Mouse (Mus musculus) liver, postnatal 0 days (tissue): ENCODE results near the gene Srrm1. TPM values are rescaled to one million over a fixed set of nuclear protein-coding genes. Genes with fewer than 3 reads are reported as not detected.

Experiments
- ATAC-seq: fragments of 200-750 bp; cut with Nextera tagmentation; 2 replicates; pipeline ENCODE4 v1.8.0; 2017; ENCODE audit warnings: mild to moderate bottlenecking, moderate library complexity
- DNase-seq: peaks from one replicate; pipeline ENCODE4 v3.0.0-alpha.2; 2016
- H3K27ac ChIP-seq: fragments of 300-500 bp; sonication (generic); 2 replicates; pipeline ENCODE4 v1.5.1; 2014; ENCODE audit warnings: antibody characterized with exemption, moderate library complexity, mild to moderate bottlenecking, low read depth
- H3K27me3 ChIP-seq: fragments of 300-500 bp; sonication (generic); 2 replicates; pipeline ENCODE4 v1.6.1; 2014; ENCODE audit warnings: low read length, control low read depth, mixed read lengths; ENCODE audit not compliant: insufficient read depth
- H3K36me3 ChIP-seq: fragments of 300-500 bp; sonication (generic); replicated peaks from 2 replicates; pipeline ENCODE4 v1.6.1; 2014; ENCODE audit warnings: mild to moderate bottlenecking, control low read depth, low read length, moderate library complexity, mixed read lengths; ENCODE audit not compliant: insufficient read depth
- H3K4me1 ChIP-seq: fragments of 300-500 bp; sonication (generic); 2 replicates; pipeline ENCODE4 v1.6.1; 2014; ENCODE audit warnings: antibody characterized with exemption, mild to moderate bottlenecking, control low read depth; ENCODE audit not compliant: insufficient read depth
- H3K4me2 ChIP-seq: fragments of 300-500 bp; sonication (generic); 2 replicates; pipeline ENCODE4 v1.6.1; 2014; ENCODE audit warnings: low read depth, mild to moderate bottlenecking, low read length, moderate library complexity, mixed read lengths
- H3K4me3 ChIP-seq: fragments of 300-500 bp; sonication (generic); 2 replicates; pipeline ENCODE4 v1.5.1; 2014; ENCODE audit warnings: low read depth, low read length
- H3K9ac ChIP-seq: fragments of 300-500 bp; sonication (generic); replicated peaks from 2 replicates; pipeline ENCODE4 v1.6.1; 2014; ENCODE audit warnings: mild to moderate bottlenecking, moderate library complexity
- H3K9me3 ChIP-seq: fragments of 300-500 bp; sonication (generic); 2 replicates; pipeline ENCODE4 v1.6.1; 2016; ENCODE audit warnings: mild to moderate bottlenecking, control low read depth, low read length, mixed read lengths
- CTCF ChIP-seq: sonication (generic); IDR thresholded peaks from 2 replicates; pipeline ENCODE4 v1.5.1; 2016; ENCODE audit warnings: antibody characterized with exemption, low read depth
- EP300 ChIP-seq: IDR thresholded peaks from 2 replicates; pipeline ENCODE4 v1.6.1; 2016; ENCODE audit warnings: antibody characterized with exemption, low read depth, mild to moderate bottlenecking
- WGBS: fragments of 180-500 bp; shearing (Covaris S2); extraction: QIAGEN DNeasy Blood & Tissue Kit; methylation state at CpG from one replicate; pipeline ENCODE4 v1.1.7; 2014; ENCODE audit not compliant: insufficient replicate concordance; 5-methylcytosine and 5-hydroxymethylcytosine counted together
- polyA plus RNA-seq: library from polyadenylated mRNA; unstranded; fragments of >200 nt; fragmentation: Nextera tagmentation; extraction: Ambion mirVana; gene quantifications from 2 replicates; pipeline ENCODE4 v1.2.1, GENCODE M21; 2015

Srrm1 gene
- polyA plus RNA-seq, 1 experiment from 2014 or later: 90.6 TPM

GRCm38 (mm10) chr4:135317966-135318365 lies 35.2 kb downstream of the Srrm1 start:
- peaks cover 21% of the 10 kb centered on the region for H3K4me1 ChIP-seq
- H3K9me3 ChIP-seq: no peaks in the 10 kb centered on the region
- H3K27me3 ChIP-seq: no peaks in the 10 kb centered on the region
- no peak overlapping the region for H3K27ac ChIP-seq
- DNase-seq (peak; percentile 87), ATAC-seq (peak; percentile 29)
- H3K4me2 ChIP-seq: no peak overlapping the region
- peaks cover 66% of the 10 kb centered on the region for H3K36me3 ChIP-seq
- no peak overlapping the region for H3K4me3 ChIP-seq
- peak; percentile 98 for TF ChIP-seq CTCF
- no peak for TF ChIP-seq EP300
- WGBS: 23% methylated on average over 2 of the region's 2 CpGs
- H3K9ac ChIP-seq: no peak overlapping the region

- Histone ChIP-seq H3K27ac (no peak overlapping the region), H3K9me3 (no peaks in the 10 kb centered on the region), H3K4me1 (peaks cover 25% of the 10 kb centered on the region), H3K36me3 (peaks cover 62% of the 10 kb centered on the region), H3K27me3 (no peaks in the 10 kb centered on the region), H3K4me2 (no peak overlapping the region), H3K4me3 (no peak overlapping the region), H3K9ac (no peak overlapping the region)
- DNase-seq: no peak
- no peak for ATAC-seq
- whole genome bisulfite sequencing: 89% methylated on average over 4 of the region's 4 CpGs
- TF ChIP-seq EP300: no peak
- TF ChIP-seq CTCF: no peak
Observed at GRCm38 (mm10) chr4:135317539-135317938, 35.6 kb downstream of the Srrm1 start.

- Histone ChIP-seq H3K9me3 (no peaks in the 10 kb centered on the region), H3K27ac (no peak overlapping the region), H3K4me1 (peaks cover 32% of the 10 kb centered on the region), H3K9ac (no peak overlapping the region), H3K4me3 (no peak overlapping the region), H3K36me3 (peaks cover 41% of the 10 kb centered on the region), H3K4me2 (no peak overlapping the region), H3K27me3 (no peaks in the 10 kb centered on the region)
- TF ChIP-seq CTCF: no peak
- no peak for TF ChIP-seq EP300
- DNase-seq: no peak
- 86% methylated on average over 9 of the region's 9 CpGs for WGBS
- no peak for ATAC-seq
Observed at GRCm38 (mm10) chr4:135315287-135315686, 37.8 kb downstream of the Srrm1 start.

- peak overlapping the region; percentile 21; the same call in 1 of the 2 replicates for H3K4me3 ChIP-seq
- peak; percentile 43 for DNase-seq
- peak overlapping the region; percentile 66 for H3K4me2 ChIP-seq
- H3K27me3 ChIP-seq: no peaks in the 10 kb centered on the region
- ATAC-seq: peak; percentile 6; the same call in 1 of the 2 replicates
- H3K27ac ChIP-seq: peak overlapping the region; percentile 90
- H3K4me1 ChIP-seq: peaks cover 32% of the 10 kb centered on the region
- H3K9ac ChIP-seq: peak overlapping the region; percentile 28; the same call in 1 of the 2 replicates
- TF ChIP-seq EP300 (peak; percentile 70), CTCF (no peak)
- H3K36me3 ChIP-seq: peaks cover 33% of the 10 kb centered on the region
- WGBS: 41% methylated on average over 11 of the region's 11 CpGs
- H3K9me3 ChIP-seq: no peaks in the 10 kb centered on the region
Observed at GRCm38 (mm10) chr4:135314419-135314832, 38.7 kb downstream of the Srrm1 start.

GRCm38 (mm10) chr4:135313761-135314241 lies 39.3 kb downstream of the Srrm1 start:
- DNase-seq (peak; percentile 68), ATAC-seq (peak; percentile 81)
- Histone ChIP-seq H3K9me3 (no peaks in the 10 kb centered on the region), H3K27me3 (no peaks in the 10 kb centered on the region), H3K4me3 (peak overlapping the region; percentile 21; the same call in 1 of the 2 replicates), H3K4me2 (peak overlapping the region; percentile 66), H3K36me3 (peaks cover 28% of the 10 kb centered on the region), H3K9ac (peak overlapping the region; percentile 28), H3K4me1 (peaks cover 32% of the 10 kb centered on the region), H3K27ac (peak overlapping the region; percentile 90)
- TF ChIP-seq CTCF: no peak
- TF ChIP-seq EP300: no peak
- WGBS: 13% methylated on average over 9 of the region's 9 CpGs

- H3K27me3 ChIP-seq: no peaks in the 10 kb centered on the region
- peak; percentile 46 for DNase-seq
- WGBS: 17% methylated on average over 17 of the region's 17 CpGs
- H3K4me2 ChIP-seq: peak overlapping the region; percentile 66
- peak; percentile 55; the same call in 1 of the 2 replicates for ATAC-seq
- peaks cover 32% of the 10 kb centered on the region for H3K4me1 ChIP-seq
- H3K9ac ChIP-seq: peak overlapping the region; percentile 28
- peaks cover 22% of the 10 kb centered on the region for H3K36me3 ChIP-seq
- 0 out of 2 replicates have a peak overlapping the region, but pooled peaks have one; percentile 21 for H3K4me3 ChIP-seq
- TF ChIP-seq EP300 (peak; percentile 81), CTCF (0 out of 2 replicates have a peak, but pooled peaks have one; percentile 4)
- peak overlapping the region; percentile 90 for H3K27ac ChIP-seq
- no peaks in the 10 kb centered on the region for H3K9me3 ChIP-seq
Observed at GRCm38 (mm10) chr4:135313111-135313691, 39.9 kb downstream of the Srrm1 start.
